Mouse (Mus musculus): ENCODE results near the gene Poll. TPM values are rescaled to one million over a fixed set of nuclear protein-coding genes. Genes with fewer than 3 reads are reported as not detected.
A peak's percentile ranks its signal among the peaks of the same experiment; 100 is the strongest.

Gene Poll
- polyA plus RNA-seq, 1 experiment, result 14.5 TPM

DNA sequence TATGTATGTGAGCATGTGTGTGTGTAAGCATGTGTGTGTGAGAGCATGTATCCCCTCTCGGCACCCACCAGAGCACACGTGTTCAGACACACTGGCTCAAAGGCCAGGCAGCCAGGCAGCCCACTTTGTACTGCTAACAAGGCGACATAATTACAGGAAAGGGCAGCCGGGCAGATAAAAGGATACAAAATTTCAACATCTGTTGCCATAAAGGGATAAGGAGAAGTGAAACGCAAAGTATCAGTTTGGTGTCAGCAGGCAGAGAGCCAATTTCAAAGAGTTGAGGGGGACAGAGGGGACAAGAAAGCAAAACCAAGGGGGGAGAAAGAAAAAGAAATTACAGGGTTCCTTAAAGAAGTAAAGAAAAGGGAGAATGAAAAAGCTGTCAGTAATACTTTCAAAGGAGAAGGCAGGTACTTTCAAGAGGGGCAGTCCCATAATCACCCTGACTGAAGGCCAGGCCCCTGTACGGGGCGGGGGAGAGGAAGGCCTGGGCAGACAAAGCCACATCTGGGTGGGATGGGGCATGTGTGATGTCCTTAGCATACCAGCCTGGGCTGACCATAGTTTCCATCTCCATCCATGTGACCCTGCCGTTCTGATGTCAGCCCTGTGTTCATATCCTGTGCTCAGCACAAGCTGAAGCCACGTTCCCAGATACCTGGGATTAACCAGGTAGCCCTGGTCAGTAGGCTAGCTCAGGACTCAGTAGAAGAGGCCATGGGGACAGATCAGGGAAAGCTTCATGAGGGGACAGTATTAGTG, 24.7 kb upstream of the Poll start:
- H3K4me1 ChIP-seq (ENCODE audit: control insufficient read depth, insufficient read depth, low read length), result peaks cover 4% of the 10 kb centered on the region; the same call in 1 of the 2 replicates
- 60% methylated on average over 9 of the region's 9 CpGs for WGBS
- H3K4me3 ChIP-seq (replicated peaks; ENCODE audit: insufficient read depth, low read depth, low read length), result no peak overlapping the region
- no peak for DNase-seq
- no peak overlapping the region for H3K27ac ChIP-seq (ENCODE audit: insufficient read depth, low read length)
- H3K27me3 ChIP-seq (ENCODE audit: control insufficient read depth, insufficient read depth, low read length), result no peaks in the 10 kb centered on the region
- TF ChIP-seq POLR2A (IDR thresholded peaks at IDR 0.05; ENCODE audit: borderline replicate concordance, insufficient read depth, low read length), result no peak
- no peak for TF ChIP-seq CTCF (IDR thresholded peaks at IDR 0.05; ENCODE audit: borderline replicate concordance, insufficient read depth, low read depth, low read length)

DNA sequence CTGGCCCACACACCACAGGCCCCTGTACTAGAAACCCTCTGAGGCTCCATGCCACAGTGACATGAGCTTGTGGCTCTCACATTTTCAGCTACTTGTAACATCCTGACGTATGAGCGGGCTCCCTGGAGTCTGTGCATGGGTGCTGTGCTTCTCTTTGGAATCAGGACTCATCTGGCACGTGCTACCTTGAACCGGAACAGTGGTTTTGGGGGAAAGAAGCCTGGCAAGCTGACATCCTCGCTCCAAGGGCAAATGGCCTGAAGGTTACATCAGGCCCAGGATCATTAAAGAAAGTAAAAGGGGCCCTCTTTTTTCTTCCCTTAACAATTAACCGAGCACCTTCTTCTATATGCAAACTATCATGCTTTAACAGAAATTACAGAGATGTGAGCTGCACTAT, 22.8 kb upstream of the Poll start:
- DNase-seq, result no peak
- no peak overlapping the region for H3K27ac ChIP-seq (ENCODE audit: insufficient read depth, low read length)
- no peaks in the 10 kb centered on the region for H3K4me1 ChIP-seq (ENCODE audit: control insufficient read depth, insufficient read depth, low read length)
- WGBS, result 84% methylated on average over 6 of the region's 6 CpGs
- no peak overlapping the region for H3K4me3 ChIP-seq (replicated peaks; ENCODE audit: insufficient read depth, low read depth, low read length)
- H3K27me3 ChIP-seq (ENCODE audit: control insufficient read depth, insufficient read depth, low read length), result no peaks in the 10 kb centered on the region
- TF ChIP-seq CTCF (IDR thresholded peaks at IDR 0.05; ENCODE audit: borderline replicate concordance, insufficient read depth, low read depth, low read length) (no peak), POLR2A (IDR thresholded peaks at IDR 0.05; ENCODE audit: borderline replicate concordance, insufficient read depth, low read length) (no peak)

DNA sequence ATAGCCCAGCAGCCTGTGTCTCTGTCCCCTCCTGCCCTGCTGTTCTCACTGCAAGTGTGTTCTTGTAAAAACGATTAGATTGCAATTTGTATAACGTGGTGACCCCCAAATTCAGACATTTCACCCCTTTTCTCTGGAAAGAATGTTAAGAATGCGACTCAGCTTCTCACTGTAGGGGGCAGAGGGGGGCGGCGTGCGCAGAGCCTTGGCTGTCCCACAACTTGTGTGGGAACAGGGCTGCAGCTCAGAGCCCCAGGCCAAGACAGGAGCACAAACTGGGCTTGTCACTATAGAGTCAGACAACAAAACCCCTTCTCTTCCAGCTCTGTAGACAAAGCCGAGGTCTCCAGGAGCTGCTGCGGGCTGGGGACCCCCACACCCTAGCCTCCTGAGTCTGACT, 21.8 kb upstream of the Poll start:
- WGBS, result 40% methylated on average over 8 of the region's 8 CpGs
- H3K4me3 ChIP-seq (replicated peaks; ENCODE audit: insufficient read depth, low read depth, low read length), result no peak overlapping the region
- TF ChIP-seq CTCF (IDR thresholded peaks at IDR 0.05; ENCODE audit: borderline replicate concordance, insufficient read depth, low read depth, low read length) (no peak), POLR2A (IDR thresholded peaks at IDR 0.05; ENCODE audit: borderline replicate concordance, insufficient read depth, low read length) (no peak)
- H3K27me3 ChIP-seq (ENCODE audit: control insufficient read depth, insufficient read depth, low read length), result no peaks in the 10 kb centered on the region
- no peaks in the 10 kb centered on the region for H3K4me1 ChIP-seq (ENCODE audit: control insufficient read depth, insufficient read depth, low read length)
- no peak for DNase-seq
- no peak overlapping the region for H3K27ac ChIP-seq (ENCODE audit: insufficient read depth, low read length)

DNA sequence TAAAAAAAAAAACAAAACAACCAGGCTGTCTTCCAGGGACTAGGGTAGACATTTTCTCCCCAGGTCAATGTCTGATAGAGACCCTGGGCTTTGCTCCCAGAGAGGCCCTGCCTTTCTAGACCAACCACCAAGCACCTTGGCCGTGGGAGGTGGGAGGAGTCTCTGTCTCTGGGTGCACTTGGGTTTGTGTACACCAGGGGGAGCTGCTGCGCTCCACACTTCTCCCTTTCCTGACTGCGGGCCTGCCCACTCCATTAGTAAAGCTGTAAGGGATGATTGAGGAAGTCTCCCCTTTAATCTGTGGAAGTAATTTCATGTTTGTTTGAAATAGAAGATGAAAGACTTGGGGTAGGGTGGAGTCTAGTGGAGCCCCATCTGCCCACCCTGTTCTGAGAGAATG, 20.9 kb upstream of the Poll start:
- DNase-seq, result no peak
- no peaks in the 10 kb centered on the region for H3K4me1 ChIP-seq (ENCODE audit: control insufficient read depth, insufficient read depth, low read length)
- TF ChIP-seq CTCF (IDR thresholded peaks at IDR 0.05; ENCODE audit: borderline replicate concordance, insufficient read depth, low read depth, low read length) (peak; percentile 46; the same call in 1 of the 2 replicates), POLR2A (IDR thresholded peaks at IDR 0.05; ENCODE audit: borderline replicate concordance, insufficient read depth, low read length) (no peak)
- H3K27ac ChIP-seq (ENCODE audit: insufficient read depth, low read length), result no peak overlapping the region
- 72% methylated on average over 3 of the region's 3 CpGs for WGBS
- no peaks in the 10 kb centered on the region for H3K27me3 ChIP-seq (ENCODE audit: control insufficient read depth, insufficient read depth, low read length)
- no peak overlapping the region for H3K4me3 ChIP-seq (replicated peaks; ENCODE audit: insufficient read depth, low read depth, low read length)

DNA sequence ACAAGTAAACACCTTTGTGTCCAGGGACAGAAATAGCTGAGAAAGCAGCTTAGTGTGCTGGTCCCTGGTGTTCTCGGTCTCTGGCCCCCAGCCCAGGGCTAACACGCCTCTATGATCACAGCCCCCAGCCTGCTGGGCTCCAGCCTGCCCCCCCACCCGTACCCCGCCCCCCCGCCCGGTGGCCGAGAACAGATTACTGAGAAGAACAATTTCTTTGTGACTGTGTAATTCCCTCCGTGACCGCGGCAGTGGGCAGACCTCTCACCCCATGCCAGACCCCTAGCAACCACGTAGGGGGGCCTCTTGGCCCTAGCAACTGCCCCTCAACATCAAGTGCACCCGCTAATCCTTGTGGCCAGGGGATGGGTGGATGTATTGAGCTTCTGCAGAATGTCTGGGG, 19.9 kb upstream of the Poll start:
- Histone ChIP-seq H3K4me3 (replicated peaks; ENCODE audit: insufficient read depth, low read depth, low read length) (no peak overlapping the region), H3K27me3 (ENCODE audit: control insufficient read depth, insufficient read depth, low read length) (no peaks in the 10 kb centered on the region), H3K27ac (ENCODE audit: insufficient read depth, low read length) (no peak overlapping the region), H3K4me1 (ENCODE audit: control insufficient read depth, insufficient read depth, low read length) (no peaks in the 10 kb centered on the region)
- WGBS, result 31% methylated on average over 12 of the region's 12 CpGs
- DNase-seq, result no peak
- TF ChIP-seq CTCF (IDR thresholded peaks at IDR 0.05; ENCODE audit: borderline replicate concordance, insufficient read depth, low read depth, low read length) (no peak), POLR2A (IDR thresholded peaks at IDR 0.05; ENCODE audit: borderline replicate concordance, insufficient read depth, low read length) (no peak)

DNA sequence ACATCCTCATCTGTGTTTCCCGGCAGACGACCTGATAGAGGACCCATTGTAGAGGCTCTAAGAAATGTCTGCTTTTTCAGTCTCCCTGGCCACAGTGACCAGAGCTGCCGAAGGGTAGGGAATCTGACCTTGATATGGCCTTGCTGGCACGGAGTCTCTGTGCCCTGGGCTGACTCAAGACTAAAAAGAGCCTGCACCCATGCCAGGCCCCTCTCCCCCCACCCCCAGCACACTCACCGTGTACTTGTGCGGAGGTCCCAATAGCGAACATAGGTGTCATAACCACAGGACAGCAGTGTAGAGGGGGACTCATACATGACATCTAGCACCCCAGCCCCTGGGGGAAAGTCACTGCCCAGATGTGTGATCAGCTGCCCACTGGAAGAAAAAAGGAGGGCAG, 19.1 kb upstream of the Poll start:
- no peak for DNase-seq
- TF ChIP-seq POLR2A (IDR thresholded peaks at IDR 0.05; ENCODE audit: borderline replicate concordance, insufficient read depth, low read length) (no peak), CTCF (IDR thresholded peaks at IDR 0.05; ENCODE audit: borderline replicate concordance, insufficient read depth, low read depth, low read length) (no peak)
- Histone ChIP-seq H3K4me1 (ENCODE audit: control insufficient read depth, insufficient read depth, low read length) (no peaks in the 10 kb centered on the region), H3K27ac (ENCODE audit: insufficient read depth, low read length) (no peak overlapping the region), H3K4me3 (replicated peaks; ENCODE audit: insufficient read depth, low read depth, low read length) (no peak overlapping the region), H3K27me3 (ENCODE audit: control insufficient read depth, insufficient read depth, low read length) (no peaks in the 10 kb centered on the region)
- 75% methylated on average over 7 of the region's 7 CpGs for WGBS

DNA sequence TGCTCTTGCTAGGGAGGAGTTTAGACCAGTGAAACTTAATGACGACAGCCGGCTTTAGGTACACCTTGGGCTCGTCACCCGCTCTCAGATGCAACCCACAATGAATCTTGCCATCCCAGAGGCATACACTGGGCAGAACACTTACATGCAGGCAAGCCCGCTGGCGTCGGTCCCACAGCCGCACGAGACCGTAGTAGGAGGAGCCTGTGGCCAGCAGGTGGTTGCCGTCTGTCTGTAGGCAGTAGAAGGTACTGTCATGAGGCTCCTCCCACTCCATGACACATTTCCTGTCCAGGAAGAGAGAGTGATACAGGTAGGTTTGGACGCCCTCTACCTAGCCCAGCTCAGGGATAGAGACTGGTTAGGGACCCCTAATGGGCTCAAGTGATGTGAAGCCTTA, 18.6 kb upstream of the Poll start:
- TF ChIP-seq POLR2A (IDR thresholded peaks at IDR 0.05; ENCODE audit: borderline replicate concordance, insufficient read depth, low read length) (no peak), CTCF (IDR thresholded peaks at IDR 0.05; ENCODE audit: borderline replicate concordance, insufficient read depth, low read depth, low read length) (no peak)
- 62% methylated on average over 12 of the region's 12 CpGs for WGBS
- H3K4me1 ChIP-seq (ENCODE audit: control insufficient read depth, insufficient read depth, low read length), result no peaks in the 10 kb centered on the region
- no peak overlapping the region for H3K4me3 ChIP-seq (replicated peaks; ENCODE audit: insufficient read depth, low read depth, low read length)
- H3K27ac ChIP-seq (ENCODE audit: insufficient read depth, low read length), result no peak overlapping the region
- no peaks in the 10 kb centered on the region for H3K27me3 ChIP-seq (ENCODE audit: control insufficient read depth, insufficient read depth, low read length)
- no peak for DNase-seq

DNA sequence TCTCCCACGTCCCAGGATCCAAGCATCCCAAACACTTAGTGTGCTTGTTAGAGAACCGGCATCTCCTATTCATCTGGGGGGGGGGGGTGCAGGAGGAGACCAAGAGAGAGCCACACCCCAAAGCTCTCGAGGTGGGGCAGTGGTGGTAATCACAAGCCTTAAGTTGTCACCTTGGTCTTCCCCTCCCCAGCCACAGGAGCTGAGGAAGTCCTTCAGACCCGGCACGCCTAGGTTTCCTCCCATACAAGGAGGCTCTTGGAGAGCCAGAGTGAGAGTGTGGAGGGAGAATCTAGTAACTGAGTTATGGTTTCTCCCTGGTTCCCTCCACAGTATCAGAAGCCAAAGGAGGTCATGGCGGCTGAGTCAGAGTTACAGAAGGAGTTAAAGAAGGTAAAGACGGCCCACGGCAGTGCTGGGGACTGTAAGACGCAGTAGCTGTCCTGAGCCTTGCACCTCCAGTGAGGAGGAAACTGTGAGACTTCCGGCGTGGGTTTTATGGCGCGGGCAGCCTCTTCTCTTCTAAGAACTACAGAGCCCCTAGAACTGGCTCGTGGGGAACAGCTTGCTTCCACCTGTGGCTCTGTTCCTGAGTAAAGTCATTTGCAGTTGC, 16.9 kb upstream of the Poll start:
- 85% methylated on average over 14 of the region's 14 CpGs for WGBS
- Histone ChIP-seq H3K27ac (ENCODE audit: insufficient read depth, low read length) (no peak overlapping the region), H3K4me1 (ENCODE audit: control insufficient read depth, insufficient read depth, low read length) (no peaks in the 10 kb centered on the region), H3K27me3 (ENCODE audit: control insufficient read depth, insufficient read depth, low read length) (no peaks in the 10 kb centered on the region), H3K4me3 (replicated peaks; ENCODE audit: insufficient read depth, low read depth, low read length) (no peak overlapping the region)
- TF ChIP-seq CTCF (IDR thresholded peaks at IDR 0.05; ENCODE audit: borderline replicate concordance, insufficient read depth, low read depth, low read length) (no peak), POLR2A (IDR thresholded peaks at IDR 0.05; ENCODE audit: borderline replicate concordance, insufficient read depth, low read length) (no peak)
- DNase-seq, result no peak
